Mouse (Mus musculus) heart, postnatal 0 days (tissue): ENCODE results near the gene Pth1r. TPM values are rescaled to one million over a fixed set of nuclear protein-coding genes. Genes with fewer than 3 reads are reported as not detected.

Experiments
- ATAC-seq: fragments of 200-750 bp; cut with Nextera tagmentation; 2 replicates; pipeline ENCODE4 v1.8.0; 2017; ENCODE audit warnings: low read depth, moderate number of reproducible peaks, moderate library complexity; ENCODE audit not compliant: insufficient read depth
- DNase-seq: peaks from one replicate; pipeline ENCODE4 v3.0.0-alpha.2; 2016; ENCODE audit warnings: low spot score
- H3K27ac ChIP-seq: fragments of 300-500 bp; sonication (generic); 2 replicates; pipeline ENCODE4 v1.5.1; 2014; ENCODE audit warnings: low read depth, mild to moderate bottlenecking
- H3K27me3 ChIP-seq: fragments of 300-500 bp; sonication (generic); 2 replicates; pipeline ENCODE4 v1.6.1; 2014; ENCODE audit warnings: low read length, mixed read lengths; ENCODE audit not compliant: control insufficient read depth, insufficient read depth
- H3K36me3 ChIP-seq: fragments of 300-500 bp; sonication (generic); replicated peaks from 2 replicates; pipeline ENCODE4 v1.6.1; 2014; ENCODE audit warnings: low read length, mixed read lengths; ENCODE audit not compliant: control insufficient read depth, insufficient read depth
- H3K4me1 ChIP-seq: fragments of 300-500 bp; sonication (generic); 2 replicates; pipeline ENCODE4 v1.6.1; 2014; ENCODE audit warnings: antibody characterized with exemption; ENCODE audit not compliant: control insufficient read depth, insufficient read depth
- H3K4me2 ChIP-seq: fragments of 300-500 bp; sonication (generic); 2 replicates; pipeline ENCODE4 v1.6.1; 2014; ENCODE audit warnings: low read depth, mild to moderate bottlenecking, low read length, moderate library complexity
- H3K4me3 ChIP-seq: fragments of 300-500 bp; sonication (generic); 2 replicates; pipeline ENCODE4 v1.5.1; 2014; ENCODE audit warnings: low read depth, low read length
- H3K9ac ChIP-seq: fragments of 300-500 bp; sonication (generic); replicated peaks from 2 replicates; pipeline ENCODE4 v1.6.1; 2014; ENCODE audit warnings: low read depth, low read length, mixed read lengths
- H3K9me3 ChIP-seq: fragments of 300-500 bp; sonication (generic); replicated peaks from 2 replicates; pipeline ENCODE4 v1.6.1; 2016; ENCODE audit warnings: low read length; ENCODE audit not compliant: control insufficient read depth
- CTCF ChIP-seq: IDR thresholded peaks from 2 replicates; pipeline ENCODE4 v1.5.1; 2016; ENCODE audit warnings: antibody characterized with exemption, control low read depth, low read depth
- EP300 ChIP-seq: IDR thresholded peaks from 2 replicates; pipeline ENCODE4 v1.6.1; 2016; ENCODE audit warnings: antibody characterized with exemption, low read depth
- WGBS: fragments of 180-500 bp; shearing (Covaris S2); extraction: QIAGEN DNeasy Blood & Tissue Kit; methylation state at CpG from one replicate; pipeline ENCODE4 v1.1.7; 2014; 5-methylcytosine and 5-hydroxymethylcytosine counted together
- polyA plus RNA-seq: library from polyadenylated mRNA; unstranded; fragments of >200 nt; fragmentation: Nextera tagmentation; extraction: Ambion mirVana; gene quantifications from 2 replicates; pipeline ENCODE4 v1.2.1, GENCODE M21; 2015
- total RNA-seq: library from RNA; depleted of rRNA; stranded (reverse); fragments of >200 nt; gene quantifications from 2 replicates; pipeline ENCODE4 v1.2.3, GENCODE M21; 2014; ENCODE audit warnings: low replicate concordance

Pth1r gene
- total and polyA plus RNA-seq, 2 experiments from 2014 or later = 12.0 to 41.8 TPM

DNA sequence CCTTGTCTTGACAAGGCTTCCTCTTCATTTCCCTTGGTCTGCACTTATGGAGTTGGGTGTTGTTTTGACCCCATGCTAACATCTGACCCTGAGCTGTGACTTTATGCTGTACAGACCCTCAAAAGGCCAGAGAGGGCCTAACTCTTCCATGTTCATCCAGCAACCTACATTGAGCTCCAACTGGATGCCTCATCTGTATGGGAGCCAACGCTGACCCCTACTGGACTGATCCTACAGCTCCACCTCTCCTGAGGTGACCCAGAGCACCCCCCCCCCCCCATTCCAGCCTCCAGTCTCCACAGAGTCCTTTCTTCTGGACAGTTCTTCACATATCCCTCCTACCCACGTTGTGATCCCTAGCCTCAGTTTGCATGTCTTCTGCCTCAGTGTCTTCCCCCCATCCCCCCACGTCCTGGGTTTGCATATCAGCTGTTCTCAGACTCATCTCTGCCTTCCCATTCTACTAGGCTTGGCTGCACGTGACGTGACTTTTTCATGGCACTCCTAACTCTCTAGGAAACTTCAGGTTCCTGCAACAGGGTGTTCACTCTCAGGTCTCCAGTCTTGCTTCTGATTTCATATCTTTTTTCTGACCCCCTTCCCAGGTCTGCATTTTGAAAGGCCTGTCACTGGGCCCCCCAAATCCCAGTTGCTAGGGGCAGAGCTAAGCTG, 32.4 kb upstream of the Pth1r start:
- 61% methylated on average over 5 of the region's 5 CpGs for WGBS
- H3K36me3 ChIP-seq = no peaks in the 10 kb centered on the region
- peaks cover 13% of the 10 kb centered on the region; the same call in 1 of the 2 replicates for H3K4me1 ChIP-seq
- no peak overlapping the region for H3K4me3 ChIP-seq
- no peak overlapping the region for H3K4me2 ChIP-seq
- ATAC-seq (no peak), DNase-seq (no peak)
- 0 out of 2 replicates have a peak, but pooled peaks cover 3% of the 10 kb centered on the region for H3K27me3 ChIP-seq
- H3K27ac ChIP-seq = no peak overlapping the region
- no peaks in the 10 kb centered on the region for H3K9me3 ChIP-seq
- no peak overlapping the region for H3K9ac ChIP-seq
- TF ChIP-seq EP300 = no peak
- peak; percentile 37 for TF ChIP-seq CTCF

GRCm38 (mm10) chr9:110778559-110778958, 31.6 kb upstream of the Pth1r start:
- Histone ChIP-seq H3K36me3 (no peaks in the 10 kb centered on the region), H3K27me3 (0 out of 2 replicates have a peak, but pooled peaks cover 3% of the 10 kb centered on the region), H3K4me3 (no peak overlapping the region), H3K9me3 (no peaks in the 10 kb centered on the region), H3K27ac (no peak overlapping the region), H3K4me1 (peaks cover 13% of the 10 kb centered on the region; the same call in 1 of the 2 replicates), H3K4me2 (no peak overlapping the region), H3K9ac (no peak overlapping the region)
- DNase-seq = no peak
- no peak for ATAC-seq
- no peak for TF ChIP-seq CTCF
- no peak for TF ChIP-seq EP300
- 79% methylated on average over 7 of the region's 7 CpGs for WGBS

GRCm38 (mm10) chr9:110778100-110778499, 31.2 kb upstream of the Pth1r start:
- 85% methylated on average over 1 of the region's 1 CpGs for WGBS
- Histone ChIP-seq H3K4me2 (no peak overlapping the region), H3K4me1 (peaks cover 13% of the 10 kb centered on the region; the same call in 1 of the 2 replicates), H3K36me3 (no peaks in the 10 kb centered on the region), H3K9ac (no peak overlapping the region), H3K27ac (no peak overlapping the region), H3K4me3 (no peak overlapping the region), H3K27me3 (0 out of 2 replicates have a peak, but pooled peaks cover 3% of the 10 kb centered on the region), H3K9me3 (no peaks in the 10 kb centered on the region)
- TF ChIP-seq CTCF = no peak
- TF ChIP-seq EP300 = no peak
- ATAC-seq = no peak
- DNase-seq = no peak

DNA sequence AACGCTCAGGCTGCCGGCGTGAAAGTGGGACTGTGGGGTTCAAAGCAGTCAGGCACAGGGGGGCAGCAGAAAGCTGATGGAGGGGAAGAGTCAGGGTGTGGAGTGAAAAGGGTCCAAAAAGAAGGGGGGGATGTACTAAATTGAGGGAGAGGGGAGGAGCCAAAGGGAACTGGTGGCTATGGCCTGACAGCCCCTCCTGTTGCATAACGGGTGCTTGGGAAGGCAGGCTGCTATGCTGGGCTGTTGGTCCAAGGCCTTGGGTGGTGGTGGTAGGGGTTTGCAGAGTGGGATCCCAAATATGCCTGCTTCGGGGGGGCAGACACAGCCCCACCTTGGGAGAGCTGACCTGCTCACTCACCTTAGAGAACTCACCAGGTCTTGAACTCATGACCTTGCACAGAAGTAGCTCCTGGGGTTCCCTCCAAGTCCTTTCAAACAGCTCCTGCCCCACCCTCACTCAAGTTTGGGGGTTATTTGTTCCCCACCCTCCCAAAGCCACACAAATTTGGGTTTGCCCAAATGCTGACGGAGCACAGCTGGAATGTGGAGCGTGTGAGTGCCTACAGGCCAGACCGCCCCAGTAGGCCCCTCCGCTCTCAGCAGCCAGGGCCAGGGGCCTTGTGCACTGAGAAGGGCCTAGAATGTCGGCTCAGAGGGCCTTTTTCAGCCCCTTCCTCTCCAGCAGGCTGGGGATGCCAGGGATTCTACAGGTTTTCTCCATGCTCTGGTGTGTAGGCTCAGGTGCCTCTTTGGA, 28.5 kb upstream of the Pth1r start:
- TF ChIP-seq CTCF (no peak), EP300 (no peak)
- Histone ChIP-seq H3K4me3 (no peak overlapping the region), H3K9ac (no peak overlapping the region), H3K4me2 (0 out of 2 replicates have a peak overlapping the region, but pooled peaks have one; percentile 16), H3K4me1 (0 out of 2 replicates have a peak, but pooled peaks cover 8% of the 10 kb centered on the region), H3K27me3 (0 out of 2 replicates have a peak, but pooled peaks cover 3% of the 10 kb centered on the region), H3K27ac (peak overlapping the region; percentile 43; the same call in 1 of the 2 replicates), H3K9me3 (no peaks in the 10 kb centered on the region), H3K36me3 (peaks cover 2% of the 10 kb centered on the region; the same call in 1 of the 2 replicates)
- WGBS = 67% methylated on average over 10 of the region's 10 CpGs
- DNase-seq = no peak
- ATAC-seq = no peak

- Histone ChIP-seq H3K27ac (peak overlapping the region; percentile 43), H3K36me3 (peaks cover 10% of the 10 kb centered on the region), H3K4me2 (0 out of 2 replicates have a peak overlapping the region, but pooled peaks have one; percentile 16), H3K9ac (no peak overlapping the region), H3K27me3 (0 out of 2 replicates have a peak, but pooled peaks cover under 1% of the 10 kb centered on the region), H3K4me3 (no peak overlapping the region), H3K9me3 (no peaks in the 10 kb centered on the region), H3K4me1 (0 out of 2 replicates have a peak, but pooled peaks cover 8% of the 10 kb centered on the region)
- no peak for TF ChIP-seq EP300
- TF ChIP-seq CTCF = no peak
- WGBS = 43% methylated on average over 15 of the region's 15 CpGs
- peak; percentile 9; the same call in 1 of the 2 replicates for ATAC-seq
- DNase-seq = no peak
Observed at GRCm38 (mm10) chr9:110774403-110775268, 27.7 kb upstream of the Pth1r start.
